Mouse (Mus musculus) spleen, postnatal 14 days (tissue): Measurements from ENCODE around the gene Fmnl2.

Experiments
- DNase-seq, 2 experiments: peaks; one replicate each; pipeline ENCODE4 v3.0.0; 2021 to 2022; ENCODE audit warnings: low spot score in 2 of 2

Gene Fmnl2

DNA sequence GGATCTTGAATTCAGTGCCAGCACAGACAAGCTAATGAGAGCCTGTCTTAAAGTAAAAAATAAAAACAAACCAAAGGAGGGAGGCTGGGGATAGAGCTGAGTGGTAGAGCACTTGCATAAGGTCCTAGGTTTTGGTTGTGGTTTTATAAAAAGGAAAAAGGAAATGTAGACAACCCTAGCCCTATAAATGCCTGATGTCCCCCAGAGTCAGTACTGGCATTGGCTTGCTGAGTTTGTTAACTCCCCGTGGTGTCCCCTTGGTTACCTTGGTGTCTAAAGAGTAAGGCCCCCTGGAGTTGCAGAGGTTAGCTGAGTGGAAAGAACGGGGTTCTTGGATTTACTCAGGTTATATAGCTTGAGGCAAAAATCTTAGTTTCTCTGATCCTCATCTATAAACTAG lies 55.7 kb downstream of the Fmnl2 start:
- DNase-seq: no peak

- no peak for DNase-seq
These were observed 56.1 kb downstream of the Fmnl2 start for GRCm38 (mm10) chr2:52913746-52914145.

DNA sequence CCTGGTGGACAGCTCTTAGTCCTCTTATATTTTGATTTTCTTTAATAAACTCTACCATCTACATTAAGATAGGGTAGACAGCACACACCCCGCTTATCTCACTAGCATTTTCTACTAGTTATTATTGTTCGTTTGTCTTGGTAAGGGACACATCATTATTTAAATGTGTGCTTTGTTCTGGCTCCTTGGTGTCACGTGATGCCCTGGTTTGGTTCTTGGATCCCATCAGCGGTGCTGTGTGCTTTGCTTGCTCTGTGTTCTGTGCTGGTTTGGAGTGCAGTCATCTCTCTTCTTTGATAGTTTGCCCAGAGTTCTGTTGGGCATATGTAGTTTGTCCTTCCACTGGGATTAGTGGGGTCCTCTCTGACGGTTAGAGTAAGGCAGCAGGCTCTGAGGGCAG lies 57.9 kb downstream of the Fmnl2 start:
- DNase-seq: no peak

DNA sequence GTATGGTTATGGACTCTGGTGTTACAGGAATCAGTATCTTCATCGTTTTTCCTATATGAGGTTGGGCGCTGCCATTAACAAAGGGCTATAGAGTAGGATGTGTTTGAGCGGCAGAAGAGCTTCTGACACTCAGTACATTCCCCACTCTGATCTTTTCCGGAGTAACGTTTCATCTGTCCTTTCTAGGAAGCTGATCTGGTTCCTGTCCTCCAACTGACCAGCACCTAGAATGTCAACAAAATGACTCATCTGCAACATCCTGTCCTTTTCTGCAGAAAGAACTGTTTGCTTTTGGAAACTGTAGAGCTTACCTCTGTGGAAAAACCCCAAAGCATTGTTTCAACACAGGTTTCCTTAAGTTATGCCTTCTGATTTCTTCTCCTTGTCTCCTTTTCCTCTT lies 60.4 kb downstream of the Fmnl2 start:
- no peak for DNase-seq

GRCm38 (mm10) chr2:52920701-52921435 lies 63.2 kb downstream of the Fmnl2 start:
- DNase-seq: no peak

- no peak for DNase-seq
These were observed 67.4 kb downstream of the Fmnl2 start for GRCm38 (mm10) chr2:52925062-52925461.

GRCm38 (mm10) chr2:52927381-52927780 lies 69.7 kb downstream of the Fmnl2 start:
- DNase-seq: no peak

GRCm38 (mm10) chr2:52927858-52928301 lies 70.2 kb downstream of the Fmnl2 start:
- no peak for DNase-seq

DNA sequence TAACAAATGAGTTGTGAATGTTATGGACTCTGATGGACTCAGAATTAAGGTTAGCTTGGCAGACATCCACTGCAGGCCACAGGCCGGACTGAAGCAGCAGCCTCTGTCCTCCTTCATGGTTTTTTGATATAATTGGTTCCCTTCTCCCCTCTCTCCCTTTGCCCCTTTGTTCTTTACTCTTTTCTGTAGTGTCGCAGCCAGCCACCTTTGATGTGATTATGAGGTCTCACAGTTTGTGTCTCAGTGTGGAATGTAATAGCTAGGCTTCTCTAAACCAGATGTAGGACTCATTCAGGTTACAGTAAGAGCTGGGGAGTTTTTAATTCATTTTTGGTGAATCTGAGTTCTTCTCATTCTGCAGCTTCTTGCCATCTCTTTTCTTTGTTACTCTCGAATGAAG lies 70.7 kb downstream of the Fmnl2 start:
- no peak for DNase-seq

GRCm38 (mm10) chr2:52930106-52930868 lies 72.6 kb downstream of the Fmnl2 start:
- DNase-seq: peak in 1 of 2 experiments; percentile 2

- no peak for DNase-seq
These were observed 73.7 kb downstream of the Fmnl2 start for GRCm38 (mm10) chr2:52931315-52931714.

- DNase-seq: no peak
These were observed 78.2 kb downstream of the Fmnl2 start for GRCm38 (mm10) chr2:52935906-52936305.

DNA sequence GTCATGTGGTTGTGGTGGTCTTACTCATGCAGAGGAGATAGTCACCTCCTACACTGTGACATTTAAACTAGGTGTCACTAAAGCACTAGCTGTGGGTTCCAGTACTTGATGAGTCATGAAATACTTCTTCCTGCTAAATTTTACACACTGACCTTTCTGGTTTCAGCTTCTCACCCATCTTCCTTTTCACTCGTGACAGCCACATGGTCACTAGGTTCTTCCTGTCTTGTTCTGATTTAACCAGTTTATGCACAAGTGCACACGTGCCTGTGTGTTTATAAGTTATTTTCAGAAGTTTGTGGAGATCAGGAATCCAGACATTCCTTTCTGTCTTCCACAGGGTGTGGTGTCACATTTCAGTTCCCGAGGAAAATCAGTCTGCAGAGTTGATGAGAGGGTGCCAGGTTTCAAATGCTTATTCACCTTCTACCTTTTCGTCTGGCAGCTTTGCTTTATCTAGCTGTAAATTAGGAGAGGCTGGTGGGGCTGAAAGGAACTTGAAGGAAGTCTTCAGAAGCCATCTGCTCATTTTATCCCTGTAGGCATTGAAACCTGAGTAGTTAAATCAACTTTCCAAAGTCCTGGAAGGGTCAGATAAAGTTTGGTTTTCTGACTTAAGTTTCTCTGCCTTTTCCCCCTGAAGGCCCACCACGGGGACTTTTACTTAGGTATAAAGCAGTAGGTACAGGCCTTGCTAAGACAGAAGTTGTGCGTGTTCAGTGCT lies 80.9 kb downstream of the Fmnl2 start:
- DNase-seq: no peak

GRCm38 (mm10) chr2:52943644-52944423 lies 86.2 kb downstream of the Fmnl2 start:
- DNase-seq: no peak

- DNase-seq: no peak
These were observed 86.9 kb downstream of the Fmnl2 start for GRCm38 (mm10) chr2:52944594-52944993.

DNA sequence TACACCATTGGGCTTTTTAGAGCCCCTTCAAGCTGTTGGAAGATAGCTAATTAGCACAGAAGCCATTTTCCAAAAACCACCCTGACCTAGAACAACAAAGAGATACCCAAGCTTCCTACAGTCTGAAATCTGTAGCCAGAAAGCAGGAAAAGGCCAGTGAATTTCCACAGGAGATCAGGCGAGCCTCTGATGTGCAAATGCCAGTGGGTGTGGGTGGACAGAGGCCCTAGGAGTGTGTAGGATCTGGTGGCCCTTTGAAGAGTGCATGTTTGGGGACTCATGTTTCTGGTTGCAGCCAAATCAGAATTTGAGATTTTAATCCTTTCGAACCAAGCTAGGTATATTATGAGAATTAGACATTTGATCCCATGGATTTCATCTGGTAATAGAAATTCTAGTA lies 88.4 kb downstream of the Fmnl2 start:
- DNase-seq: no peak

- DNase-seq: no peak
These were observed 89.0 kb downstream of the Fmnl2 start for GRCm38 (mm10) chr2:52946524-52947186.

DNA sequence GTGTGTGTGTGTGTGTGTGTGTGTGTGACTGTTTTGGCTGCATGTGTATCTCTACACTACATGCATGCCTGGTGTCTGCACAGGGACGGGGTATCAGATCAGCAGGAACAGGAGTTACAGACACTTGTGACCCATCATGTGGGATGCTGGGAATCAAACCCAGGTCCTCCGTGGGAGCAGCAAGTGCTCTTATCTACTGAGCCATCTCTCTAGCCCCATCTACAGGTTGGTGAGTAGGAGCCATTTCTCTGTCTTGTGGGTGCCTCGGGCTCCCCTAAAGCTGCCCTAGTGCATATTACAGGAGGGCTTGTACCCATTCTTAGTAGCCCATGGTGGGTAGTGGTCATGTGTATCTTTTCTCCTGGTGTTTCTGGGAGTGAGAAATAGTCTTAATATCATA lies 90.7 kb downstream of the Fmnl2 start:
- no peak for DNase-seq

DNA sequence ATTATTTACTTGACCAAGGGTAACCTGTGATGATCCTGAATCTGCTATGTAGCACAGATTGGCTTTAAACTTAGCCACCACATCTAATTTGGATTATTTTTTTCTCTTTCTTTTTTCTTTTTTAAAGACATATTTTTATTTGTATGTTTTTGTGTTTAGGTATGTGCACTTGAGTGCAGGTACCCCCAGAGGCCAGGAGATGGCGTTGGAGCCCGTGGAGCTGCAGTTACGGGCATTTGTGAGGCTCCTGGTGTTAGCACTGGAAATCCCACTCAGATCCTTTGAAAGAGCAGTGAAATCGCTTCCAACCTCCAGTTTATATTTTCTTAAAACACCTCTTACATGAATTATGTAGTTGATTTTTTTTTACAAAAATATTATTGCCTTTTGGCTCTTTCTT lies 91.9 kb downstream of the Fmnl2 start:
- no peak for DNase-seq

DNA sequence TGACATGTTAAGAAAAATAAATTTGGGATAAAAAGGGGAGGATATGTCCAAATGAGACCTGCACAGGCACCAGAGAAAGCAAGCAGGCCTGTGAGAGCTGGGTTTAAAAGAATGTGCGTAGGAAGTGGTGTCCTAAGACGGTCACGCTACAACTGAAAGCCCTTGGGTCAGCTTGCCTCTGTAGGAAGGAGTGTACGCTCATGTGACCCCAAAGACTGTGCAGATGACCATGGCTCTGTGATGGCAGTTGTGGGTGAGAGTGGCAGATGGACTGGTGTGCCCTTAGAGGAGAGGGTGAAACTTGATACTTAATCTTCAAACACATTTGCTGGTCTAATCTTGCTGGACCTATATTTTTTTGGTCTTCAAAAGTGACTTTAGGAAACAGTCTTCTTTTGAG lies 92.6 kb downstream of the Fmnl2 start:
- no peak for DNase-seq

DNA sequence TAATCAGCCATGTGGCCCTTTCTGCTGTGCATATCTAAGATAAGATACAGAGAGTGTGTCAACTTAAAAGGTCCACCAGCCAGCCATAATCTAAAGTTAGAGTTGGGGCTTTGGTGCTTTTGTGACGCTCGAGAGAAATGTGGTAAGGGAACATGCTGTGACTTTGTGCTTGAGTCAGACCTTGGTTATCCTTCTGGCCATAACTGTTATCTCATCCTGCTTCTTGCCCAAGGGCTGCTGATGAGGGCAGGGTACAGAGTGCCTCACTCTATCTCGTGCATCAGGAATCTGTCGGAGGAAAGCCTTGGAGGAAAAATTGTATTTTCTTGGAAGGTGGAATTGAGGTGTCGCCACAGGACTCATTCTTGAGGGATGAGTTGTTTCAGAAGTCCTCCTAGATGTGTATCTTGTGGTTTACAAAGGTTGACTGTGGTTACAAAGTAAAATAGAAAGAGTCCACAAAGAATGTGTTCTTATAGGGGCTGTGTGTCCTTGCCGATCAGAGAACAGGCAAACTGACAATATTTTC lies 94.6 kb downstream of the Fmnl2 start:
- DNase-seq: no peak
